Mouse (Mus musculus) stomach, postnatal 0 days (tissue): ENCODE data around the gene Col20a1. TPM values are rescaled to one million over a fixed set of nuclear protein-coding genes. Genes with fewer than 3 reads are reported as not detected.

Experiments
- ATAC-seq: fragments of 200-750 bp; cut with Nextera tagmentation; 2 replicates; pipeline ENCODE4 v1.8.0; 2017; ENCODE audit not compliant: low FRiP score, low TSS enrichment
- DNase-seq: peaks from one replicate; pipeline ENCODE4 v3.0.0-alpha.2; 2016; ENCODE audit warnings: low spot score
- H3K27ac ChIP-seq: fragments of 300-500 bp; sonication (generic); replicated peaks from 2 replicates; pipeline ENCODE4 v1.5.1; 2014; ENCODE audit warnings: mild to moderate bottlenecking, control low read depth
- H3K27me3 ChIP-seq: fragments of 300-500 bp; sonication (generic); 2 replicates; pipeline ENCODE4 v1.6.1; 2014; ENCODE audit warnings: low read length; ENCODE audit not compliant: control insufficient read depth, insufficient read depth
- H3K36me3 ChIP-seq: fragments of 300-500 bp; sonication (generic); 2 replicates; pipeline ENCODE4 v1.6.1; 2014; ENCODE audit warnings: low read length, mixed read lengths; ENCODE audit not compliant: control insufficient read depth, insufficient read depth
- H3K4me1 ChIP-seq: fragments of 300-500 bp; sonication (generic); replicated peaks from 2 replicates; pipeline ENCODE4 v1.6.1; 2014; ENCODE audit warnings: antibody characterized with exemption; ENCODE audit not compliant: control insufficient read depth, insufficient read depth
- H3K4me2 ChIP-seq: fragments of 300-500 bp; sonication (generic); replicated peaks from 2 replicates; pipeline ENCODE4 v1.6.1; 2014; ENCODE audit warnings: low read depth, mild to moderate bottlenecking, control low read depth, moderate library complexity
- H3K4me3 ChIP-seq: fragments of 300-500 bp; sonication (generic); 2 replicates; pipeline ENCODE4 v1.5.1; 2014; ENCODE audit warnings: low read depth, low read length, control low read depth
- H3K9ac ChIP-seq: fragments of 300-500 bp; sonication (generic); 2 replicates; pipeline ENCODE4 v1.6.1; 2014; ENCODE audit warnings: mild to moderate bottlenecking, low read length, control low read depth, mixed read lengths
- H3K9me3 ChIP-seq: fragments of 300-500 bp; sonication (generic); 2 replicates; pipeline ENCODE4 v1.6.1; 2016; ENCODE audit warnings: low read length; ENCODE audit not compliant: control insufficient read depth
- CTCF ChIP-seq: IDR thresholded peaks from 2 replicates; pipeline ENCODE4 v1.5.1; 2016; ENCODE audit warnings: antibody characterized with exemption, low read depth, mild to moderate bottlenecking, moderate library complexity
- EP300 ChIP-seq: optimal IDR thresholded peaks from 2 replicates; pipeline ENCODE3; 2016; ENCODE audit warnings: antibody characterized with exemption
- WGBS: fragments of 180-500 bp; shearing (Covaris S2); extraction: QIAGEN DNeasy Blood & Tissue Kit; methylation state at CpG from one replicate; pipeline ENCODE4 v1.1.7; 2014; 5-methylcytosine and 5-hydroxymethylcytosine counted together
- polyA plus RNA-seq: library from polyadenylated mRNA; unstranded; fragments of >200 nt; fragmentation: Nextera tagmentation; extraction: Ambion mirVana; gene quantifications from 2 replicates; pipeline ENCODE4 v1.2.1, GENCODE M21; 2015

Col20a1 gene
- polyA plus RNA-seq = 0.98 and 1.3 TPM in 2 replicates

DNA sequence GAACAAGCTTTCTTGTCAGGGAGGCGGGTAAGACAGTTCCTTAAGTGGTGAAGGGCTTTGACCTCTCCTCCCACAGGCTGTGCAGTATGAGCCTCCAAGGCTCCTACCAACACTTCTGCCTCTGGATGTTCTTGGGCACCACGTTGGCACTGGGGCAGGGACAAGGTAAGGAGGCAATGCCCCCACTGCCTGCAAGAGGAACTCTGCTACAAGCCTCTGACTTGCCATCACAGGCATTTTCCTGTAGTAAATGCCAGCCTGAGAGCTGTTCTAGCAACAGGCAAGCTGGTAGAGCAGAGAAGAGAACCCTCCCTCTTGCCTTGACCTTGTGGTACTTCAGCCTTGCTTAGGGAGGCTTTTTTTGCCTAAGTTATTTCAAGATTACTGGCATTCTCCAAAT is at the start of gene Col20a1:
TSS of gene Col20a1 (plus strand) at position 87 of the 400 bp plus-strand sequence.
- TF ChIP-seq EP300 (no peak), CTCF (no peak)
- H3K4me2 ChIP-seq = no peak within 1 kb of the TSS
- ATAC-seq (no peak), DNase-seq (no peak)
- 53% methylated on average over 2 of the region's 2 CpGs for WGBS
- H3K36me3 ChIP-seq = peaks cover 4% of the 10 kb centered on the region; the same call in 1 of the 2 replicates
- H3K27ac ChIP-seq = 0 out of 2 replicates have a peak within 1 kb of the TSS, but pooled peaks have one; percentile 58
- no peak within 1 kb of the TSS for H3K4me3 ChIP-seq
- H3K27me3 ChIP-seq = no peaks in the 10 kb centered on the region
- no peaks in the 10 kb centered on the region for H3K4me1 ChIP-seq
- H3K9ac ChIP-seq = no peak within 1 kb of the TSS
- H3K9me3 ChIP-seq = no peaks in the 10 kb centered on the region

DNA sequence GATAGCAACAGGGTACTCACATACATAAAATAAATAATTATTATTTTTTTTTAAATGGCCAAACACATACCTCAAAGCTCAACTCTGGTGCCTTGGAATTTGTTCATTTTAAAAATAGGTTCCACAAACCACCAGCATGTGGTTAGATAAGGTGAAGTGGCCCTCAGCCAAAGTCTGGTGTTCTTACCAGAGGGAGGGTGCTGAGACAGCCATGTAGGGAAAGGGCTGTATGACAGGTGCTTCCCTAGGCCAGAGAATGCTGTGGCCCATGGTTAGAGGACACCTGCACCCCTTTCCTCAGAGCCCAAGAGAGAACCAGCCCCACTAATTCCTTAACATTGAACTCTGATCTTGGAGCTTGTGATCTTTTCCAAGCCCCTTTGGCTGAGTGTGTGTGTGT is 46.1 kb upstream of the Col20a1 start:
- Histone ChIP-seq H3K9me3 (no peaks in the 10 kb centered on the region), H3K4me3 (no peak overlapping the region), H3K4me2 (no peak overlapping the region), H3K27me3 (no peaks in the 10 kb centered on the region), H3K9ac (no peak overlapping the region), H3K36me3 (no peaks in the 10 kb centered on the region), H3K27ac (no peak overlapping the region), H3K4me1 (no peaks in the 10 kb centered on the region)
- DNase-seq = no peak
- TF ChIP-seq EP300 (no peak), CTCF (no peak)
- ATAC-seq = no peak

DNA sequence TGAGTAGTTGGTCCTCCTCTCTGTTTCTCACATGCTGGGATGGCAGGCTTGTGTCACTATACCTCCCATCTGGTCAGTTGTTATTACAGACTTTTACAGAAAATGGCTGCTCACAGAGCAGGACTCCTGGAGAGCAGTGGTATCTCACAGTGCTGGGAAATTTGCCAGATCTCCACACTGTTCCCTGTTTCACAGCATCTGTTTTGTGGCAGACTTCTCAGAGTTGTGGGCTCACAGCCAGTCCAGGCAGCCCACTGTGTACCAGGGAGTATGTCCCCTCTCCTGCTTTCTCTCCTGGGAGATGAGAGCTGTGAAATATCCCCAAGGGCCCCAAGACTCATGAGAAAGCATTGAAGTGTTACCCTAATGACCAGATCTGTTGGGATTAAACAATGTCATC is 44.5 kb upstream of the Col20a1 start:
- no peak overlapping the region for H3K4me3 ChIP-seq
- no peaks in the 10 kb centered on the region for H3K36me3 ChIP-seq
- H3K27me3 ChIP-seq = no peaks in the 10 kb centered on the region
- DNase-seq = no peak
- no peak overlapping the region for H3K27ac ChIP-seq
- no peaks in the 10 kb centered on the region for H3K4me1 ChIP-seq
- no peak for TF ChIP-seq CTCF
- no peaks in the 10 kb centered on the region for H3K9me3 ChIP-seq
- ATAC-seq = no peak
- H3K4me2 ChIP-seq = no peak overlapping the region
- no peak overlapping the region for H3K9ac ChIP-seq

DNA sequence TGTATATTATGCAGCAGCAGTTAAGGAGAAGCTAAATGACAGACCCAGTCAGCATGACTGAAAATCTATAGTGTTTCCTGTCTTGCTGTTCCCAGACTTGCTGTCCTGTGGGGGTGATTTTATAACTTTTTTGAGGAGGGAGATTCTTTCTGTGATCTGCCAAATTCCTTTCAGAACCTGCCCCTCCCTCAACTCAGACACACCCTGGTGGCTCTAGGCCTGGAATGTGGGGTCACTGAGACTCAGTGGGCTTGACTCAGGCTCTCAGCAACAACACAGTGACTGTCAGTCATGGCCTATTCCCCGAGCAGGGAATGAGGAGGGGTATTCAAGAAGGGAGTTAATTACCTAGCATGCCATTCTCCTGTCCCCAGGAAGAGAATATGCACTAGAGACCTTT is 36.4 kb upstream of the Col20a1 start:
- Histone ChIP-seq H3K36me3 (no peaks in the 10 kb centered on the region), H3K4me1 (peaks cover 2% of the 10 kb centered on the region; the same call in 1 of the 2 replicates), H3K4me3 (no peak overlapping the region), H3K9ac (no peak overlapping the region), H3K9me3 (no peaks in the 10 kb centered on the region), H3K27ac (no peak overlapping the region), H3K4me2 (no peak overlapping the region), H3K27me3 (no peaks in the 10 kb centered on the region)
- 19% methylated on average over 1 of the region's 1 CpGs for WGBS
- DNase-seq (no peak), ATAC-seq (no peak)
- TF ChIP-seq CTCF (no peak), EP300 (no peak)

DNA sequence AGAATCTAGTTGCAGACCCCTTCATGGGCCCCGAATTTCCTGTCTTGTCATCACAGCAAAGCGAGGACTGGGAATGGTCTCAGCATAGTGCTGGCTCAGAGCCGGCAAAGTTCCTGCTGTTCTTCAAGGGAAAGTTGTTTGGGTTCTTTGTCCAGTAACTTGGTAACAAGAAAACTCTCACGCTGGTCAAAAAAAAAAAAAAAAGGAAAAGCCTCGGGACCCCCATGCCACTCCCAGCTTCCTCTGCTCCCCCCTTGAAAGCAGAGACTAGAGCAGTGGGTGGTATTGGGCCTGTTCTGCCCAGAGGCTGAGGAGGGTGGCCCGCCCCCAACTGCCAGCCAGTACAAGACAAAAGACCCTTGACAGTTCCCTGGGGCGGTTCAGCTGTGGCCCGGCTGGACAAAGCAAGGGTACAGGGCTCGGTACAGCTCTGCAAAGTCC is 33.6 kb upstream of the Col20a1 start:
- H3K27ac ChIP-seq = 0 out of 2 replicates have a peak overlapping the region, but pooled peaks have one; percentile 56
- 24% methylated on average over 9 of the region's 9 CpGs for WGBS
- H3K9ac ChIP-seq = 0 out of 2 replicates have a peak overlapping the region, but pooled peaks have one; percentile 4
- peak overlapping the region; percentile 82 for H3K4me2 ChIP-seq
- H3K36me3 ChIP-seq = no peaks in the 10 kb centered on the region
- ATAC-seq (no peak), DNase-seq (no peak)
- TF ChIP-seq CTCF (no peak), EP300 (no peak)
- no peaks in the 10 kb centered on the region for H3K9me3 ChIP-seq
- peaks cover 4% of the 10 kb centered on the region; the same call in 1 of the 2 replicates for H3K4me1 ChIP-seq
- peak overlapping the region; percentile 51 for H3K4me3 ChIP-seq
- no peaks in the 10 kb centered on the region for H3K27me3 ChIP-seq

DNA sequence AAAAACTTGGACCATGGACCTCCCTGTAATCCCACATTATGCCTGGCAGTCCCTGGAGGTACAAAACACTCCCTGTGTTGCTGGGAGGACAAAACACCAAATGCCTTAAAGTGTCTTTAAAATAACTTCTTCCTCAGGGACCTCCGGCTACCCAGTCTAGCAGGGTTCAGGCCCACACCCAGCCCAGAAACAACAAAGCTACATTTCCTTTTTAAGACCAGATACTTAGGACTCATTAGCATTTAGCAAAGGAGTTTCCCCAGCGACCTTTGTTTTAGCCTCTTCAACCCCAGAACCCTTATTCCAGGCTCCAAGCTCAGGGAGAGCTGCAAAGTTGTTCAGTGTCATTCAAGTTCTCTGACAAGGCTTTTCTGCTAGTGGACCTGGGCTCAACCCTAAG is 32.7 kb upstream of the Col20a1 start:
- Histone ChIP-seq H3K4me2 (peak overlapping the region; percentile 82), H3K27ac (peak overlapping the region; percentile 56), H3K4me3 (peak overlapping the region; percentile 51), H3K9ac (peak overlapping the region; percentile 59), H3K27me3 (no peaks in the 10 kb centered on the region), H3K4me1 (peaks cover 4% of the 10 kb centered on the region; the same call in 1 of the 2 replicates), H3K9me3 (no peaks in the 10 kb centered on the region), H3K36me3 (no peaks in the 10 kb centered on the region)
- no peak for TF ChIP-seq EP300
- DNase-seq (no peak), ATAC-seq (no peak)
- WGBS = 37% methylated on average over 2 of the region's 2 CpGs
